8 mouse cellular contexts compared by ENCODE assay signal in the genomic region with DNA sequence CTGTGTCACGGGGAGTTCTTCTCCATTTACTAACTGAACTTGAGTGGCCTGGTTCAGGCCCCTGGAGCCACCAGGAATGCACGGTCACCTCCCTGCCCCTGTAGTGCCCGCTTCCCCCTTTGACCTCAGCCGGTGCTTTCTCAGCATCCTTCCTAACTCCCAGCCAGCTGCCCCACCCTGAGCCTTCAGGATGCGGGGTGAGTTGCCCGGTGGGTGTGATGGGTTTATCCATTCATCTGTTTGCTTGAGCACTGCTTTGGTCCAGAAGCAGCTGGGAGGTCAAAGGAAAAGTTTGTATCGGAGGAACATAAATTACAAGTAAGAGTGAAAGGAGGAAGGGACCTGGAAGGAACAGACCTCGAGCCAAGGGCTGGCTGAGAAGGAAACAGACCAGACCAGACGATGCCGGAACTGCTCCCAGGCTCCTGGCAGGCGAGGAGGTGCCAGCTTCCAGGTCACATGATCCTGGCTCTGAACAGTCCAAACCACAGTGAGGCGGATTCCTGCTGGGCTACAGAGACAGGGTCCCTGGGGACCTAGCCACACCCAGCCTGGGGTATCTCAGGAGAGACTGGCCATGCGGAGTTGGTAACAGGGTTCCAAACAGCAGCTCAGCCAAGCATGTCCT. TPM values are rescaled to one million over a fixed set of nuclear protein-coding genes. Genes with fewer than 3 reads are reported as not detected.
DNase-seq lines count a peak whose midpoint lies in the region; ATAC-seq and TF ChIP-seq lines count a peak whose summit lies in the region.

No protein-coding gene starts in this region.

- no peaks in the 10 kb centered on the region for H3K9me3 ChIP-seq in lung, embryonic 16.5 days (ENCODE audit: control insufficient read depth, low read length)
- no peaks in the 10 kb centered on the region for H3K9me3 ChIP-seq in hindbrain, embryonic 10.5 days

- H3K36me3 ChIP-seq in liver, adult 2 months (ENCODE audit: control insufficient read depth, insufficient read depth, low read length), result no peaks in the 10 kb centered on the region
- H3K36me3 ChIP-seq in heart, adult 2 months (ENCODE audit: control insufficient read depth, insufficient read depth, low read length), result no peaks in the 10 kb centered on the region
- H3K36me3 ChIP-seq in lung, embryonic 16.5 days (ENCODE audit: control insufficient read depth, insufficient read depth, low read length), result no peaks in the 10 kb centered on the region
- no peaks in the 10 kb centered on the region for H3K36me3 ChIP-seq in hindbrain, embryonic 10.5 days

- no peaks in the 10 kb centered on the region for H3K27me3 ChIP-seq in liver, adult 2 months (ENCODE audit: control insufficient read depth, insufficient read depth, low read length)
- H3K27me3 ChIP-seq in heart, adult 2 months (ENCODE audit: control insufficient read depth, insufficient read depth, low read length), result no peaks in the 10 kb centered on the region
- no peaks in the 10 kb centered on the region for H3K27me3 ChIP-seq in lung, embryonic 16.5 days (ENCODE audit: control insufficient read depth, insufficient read depth, low read depth, low read length)
- H3K27me3 ChIP-seq in hindbrain, embryonic 10.5 days (ENCODE audit: insufficient read depth, poor library complexity, severe bottlenecking), result peaks cover 9% of the 10 kb centered on the region; the same call in 1 of the 2 replicates

- peak overlapping the region; percentile 45 for H3K27ac ChIP-seq in liver, adult 2 months (replicated peaks; ENCODE audit: insufficient read depth, low read depth, low read length)
- H3K27ac ChIP-seq in heart, adult 2 months, result peak overlapping the region; percentile 61
- H3K27ac ChIP-seq in lung, embryonic 16.5 days (ENCODE audit: low read length), result peak overlapping the region; percentile 78
- no peak overlapping the region for H3K27ac ChIP-seq in hindbrain, embryonic 10.5 days

- TF ChIP-seq CTCF in liver, adult 2 months (IDR thresholded peaks at IDR 0.05; ENCODE audit: low read depth, low read length), result no peak
- no peak for TF ChIP-seq CTCF in heart, adult 2 months (IDR thresholded peaks at IDR 0.05)

- WGBS in liver, adult 2 months, result 50% methylated on average over 13 of the region's 13 CpGs
- 29% methylated on average over 13 of the region's 13 CpGs for WGBS in heart, adult 2 months
- WGBS in lung, embryonic 16.5 days, result 21% methylated on average over 13 of the region's 13 CpGs
- 63% methylated on average over 13 of the region's 13 CpGs for WGBS in hindbrain, embryonic 10.5 days

- H3K4me1 ChIP-seq in liver, adult 2 months (ENCODE audit: control insufficient read depth, insufficient read depth, low read length), result 0 out of 2 replicates have a peak, but pooled peaks cover 2% of the 10 kb centered on the region
- peaks cover 23% of the 10 kb centered on the region for H3K4me1 ChIP-seq in heart, adult 2 months (ENCODE audit: control insufficient read depth, insufficient read depth, low read length)
- peaks cover 48% of the 10 kb centered on the region for H3K4me1 ChIP-seq in lung, embryonic 16.5 days (replicated peaks; ENCODE audit: control insufficient read depth, insufficient read depth, low read length)
- H3K4me1 ChIP-seq in hindbrain, embryonic 10.5 days (replicated peaks), result peaks cover 53% of the 10 kb centered on the region

- H3K4me2 ChIP-seq in lung, embryonic 16.5 days (ENCODE audit: low read depth, low read length), result no peak overlapping the region

- TF ChIP-seq EP300 in heart, adult 2 months (IDR thresholded peaks at IDR 0.05; ENCODE audit: insufficient read depth, low read depth, low read length), result no peak

- 0 out of 2 replicates have a peak, but pooled peaks have one; percentile 22 for ATAC-seq in lung, embryonic 16.5 days (ENCODE audit: low read depth)

- intact Hi-C loops in heart, adult 2 months (cut with DNase I), result loop anchor here (2.0 to 5.0 kb wide), 2 partner anchors 15 to 38 kb away; no protein-coding TSS in a partner anchor

- DNase-seq in liver, adult 2 months (ENCODE audit: extremely low read depth, low read depth, low spot score), result peak; percentile 19
- DNase-seq in liver, result no peak
- DNase-seq in cerebellum, postnatal 10 days, result peak; percentile 89 to 92
- DNase-seq in heart, adult 2 months, result peak; percentile 77 to 86
- peak; percentile 80 to 92 for DNase-seq in kidney, postnatal 25 days
- DNase-seq in thymus, postnatal 36 days, result no peak
- no peak for DNase-seq in hindbrain, embryonic 10.5 days (ENCODE audit: low spot score)

- H3K9ac ChIP-seq in liver, adult 2 months (ENCODE audit: low read depth, low read length), result no peak overlapping the region
- H3K9ac ChIP-seq in heart, adult 2 months (ENCODE audit: low read depth, low read length), result no peak overlapping the region
- no peak overlapping the region for H3K9ac ChIP-seq in lung, embryonic 16.5 days (ENCODE audit: low read length)

- TF ChIP-seq POLR2A in liver, adult 2 months (IDR thresholded peaks at IDR 0.05; ENCODE audit: extremely low read depth, insufficient read depth, low read length), result no peak
- TF ChIP-seq POLR2A in heart, adult 2 months (IDR thresholded peaks at IDR 0.05; ENCODE audit: insufficient read depth, low read depth, low read length), result no peak

- no peaks in the 10 kb centered on the region for H3K79me2 ChIP-seq in liver, adult 2 months (ENCODE audit: control insufficient read depth, insufficient read depth, low read length)
- H3K79me2 ChIP-seq in heart, adult 2 months (replicated peaks; ENCODE audit: control insufficient read depth, insufficient read depth, low read length), result no peaks in the 10 kb centered on the region

- H3K4me3 ChIP-seq in liver, adult 2 months (ENCODE audit: insufficient read depth, low read depth, low read length), result no peak overlapping the region
- H3K4me3 ChIP-seq in heart, adult 2 months, result no peak overlapping the region
- H3K4me3 ChIP-seq in lung, embryonic 16.5 days (ENCODE audit: low read length), result no peak overlapping the region
- H3K4me3 ChIP-seq in hindbrain, embryonic 10.5 days, result no peak overlapping the region

RNA-seq across cellular contexts. Expression of a gene that starts 16.1 kb away (rescaled TPM):
- 1.8 and 2.1 TPM in 2 replicates for total RNA-seq in liver, adult 2 months (2014; rRNA removed)
- polyA plus RNA-seq in liver, adult 2 months (2012; rRNA removed), result 4.6 and 5.6 TPM in 2 replicates
- 10 to 100 TPM; 22.0 to 28.5 TPM for total RNA-seq in heart, adult 2 months (2021)
- 42.0 and 43.6 TPM in 2 replicates for polyA plus RNA-seq in heart, adult 2 months (2012; rRNA removed)
- 14.0 and 17.9 TPM in 2 replicates for polyA plus RNA-seq in lung, embryonic 16.5 days (2015; fragmentation: Nextera tagmentation; extraction: Ambion mirVana)
- 0.78 and 1.1 TPM in 2 replicates for polyA plus RNA-seq in hindbrain, embryonic 10.5 days (2016; fragmentation: Nextera tagmentation; extraction: Ambion mirVana)

Comparison
In these comparisons a context has a peak if more than half of its experiments do, and no peak if none do; other contexts are left out.
1. DNase-seq: peak in liver, adult 2 months (single experiment), cerebellum, postnatal 10 days (2 of 2), heart, adult 2 months (2 of 2) and kidney, postnatal 25 days (2 of 2); none in liver (single experiment), thymus, postnatal 36 days (0 of 2) and hindbrain, embryonic 10.5 days (single experiment).